Mouse (Mus musculus) myocyte (in vitro differentiated cells): ENCODE data around the gene Fshb.

ENCODE experiments used
- CEBPB ChIP-seq: IDR thresholded peaks from 2 replicates; pipeline ENCODE4 v1.6.1; 2011; ENCODE audit warnings: mild to moderate bottlenecking, moderate library complexity; ENCODE audit not compliant: poor library complexity, insufficient read depth, severe bottlenecking
- MAX ChIP-seq: IDR thresholded peaks from one replicate; pipeline ENCODE4 v1.6.1; 2011; ENCODE audit warnings: low read depth, mild to moderate bottlenecking, control low read depth
- POLR2A ChIP-seq: IDR thresholded peaks from one replicate; pipeline ENCODE4 v1.6.1; 2011; ENCODE audit warnings: low read depth, mild to moderate bottlenecking, control low read depth, moderate library complexity; ENCODE audit not compliant: insufficient read length
- REST ChIP-seq: IDR thresholded peaks from one replicate; pipeline ENCODE4 v1.6.1; 2011; ENCODE audit warnings: mild to moderate bottlenecking, control low read depth, moderate library complexity; ENCODE audit not compliant: insufficient read depth, insufficient read length
- TCF3 ChIP-seq: IDR thresholded peaks from one replicate; pipeline ENCODE4 v1.6.1; 2011; ENCODE audit warnings: low read depth, control low read depth; ENCODE audit not compliant: insufficient read length
- USF1 ChIP-seq: IDR thresholded peaks from one replicate; pipeline ENCODE4 v1.6.1; 2011; ENCODE audit warnings: low read depth, mild to moderate bottlenecking, control low read depth, moderate library complexity

DNA sequence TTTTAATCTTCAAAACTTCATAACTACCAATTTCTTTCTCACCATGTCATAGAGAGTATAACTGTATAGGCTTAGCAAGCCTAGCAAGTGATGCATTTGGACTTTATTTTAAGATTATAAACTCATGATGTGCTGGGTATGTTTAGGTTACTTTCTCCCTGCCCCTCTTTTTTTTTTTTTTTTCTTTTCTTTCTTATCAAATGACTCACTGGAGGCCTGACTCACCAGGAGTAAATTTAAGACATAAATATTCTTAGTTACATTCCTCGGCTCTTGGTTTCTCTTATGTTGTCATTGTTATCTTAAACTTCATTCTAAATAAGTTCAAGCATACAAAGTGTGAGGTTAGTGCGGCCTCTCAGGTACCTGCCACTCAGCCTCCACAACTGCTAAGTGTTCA, 23.5 kb downstream of the Fshb start:
- TF ChIP-seq POLR2A (no peak), TCF3 (no peak), USF1 (no peak), MAX (no peak), REST (no peak), CEBPB (no peak)
